Mouse (Mus musculus) spleen, adult 2 months (tissue): ENCODE data around the gene Abca1.

Source experiments
- CTCF ChIP-seq: fragments of 200-500 bp; IDR thresholded peaks from 2 replicates; pipeline ENCODE4 v1.5.1; 2011; ENCODE audit warnings: mild to moderate bottlenecking, inconsistent platforms; ENCODE audit not compliant: insufficient read depth, insufficient read length, insufficient replicate concordance; ENCODE audit errors: extremely low read depth
- POLR2A ChIP-seq: fragments of 200-500 bp; IDR thresholded peaks from 2 replicates; pipeline ENCODE4 v1.6.1; 2011; ENCODE audit warnings: low read depth, low read length, inconsistent platforms

- TF ChIP-seq CTCF = no peak
- no peak for TF ChIP-seq POLR2A
Measured at GRCm38 (mm10) chr4:53062301-53063008, 97.2 kb downstream of the Abca1 start.
